Mouse (Mus musculus): ENCODE results near the gene Pnkd. TPM values are rescaled to one million over a fixed set of nuclear protein-coding genes. Genes with fewer than 3 reads are reported as not detected.

Pnkd gene
- polyA plus RNA-seq, 1 experiment from 2014 or later: 104 TPM

GRCm38 (mm10) chr1:74362325-74363229 is 77.8 kb downstream of the Pnkd start:
- WGBS: 63% methylated on average over 17 of the region's 17 CpGs
- no peak overlapping the region for H3K4me3 ChIP-seq (ENCODE audit: low read depth, low read length)
- DNase-seq (ENCODE audit: low spot score): no peak
- no peak overlapping the region for H3K9ac ChIP-seq (ENCODE audit: low read length)
- H3K27ac ChIP-seq (ENCODE audit: low read depth, low read length): no peak overlapping the region
- H3K27me3 ChIP-seq (ENCODE audit: control insufficient read depth, insufficient read depth, low read length): no peaks in the 10 kb centered on the region
- no peaks in the 10 kb centered on the region for H3K36me3 ChIP-seq (ENCODE audit: control insufficient read depth, insufficient read depth, low read length)
- no peak overlapping the region for H3K4me2 ChIP-seq (ENCODE audit: low read depth)
- no peak for ATAC-seq (ENCODE audit: insufficient read depth, low FRiP score, low TSS enrichment)
- no peaks in the 10 kb centered on the region for H3K9me3 ChIP-seq (ENCODE audit: control insufficient read depth, low read length)
- H3K4me1 ChIP-seq (ENCODE audit: control insufficient read depth, insufficient read depth, low read length): no peaks in the 10 kb centered on the region

- no peak overlapping the region for H3K27ac ChIP-seq (ENCODE audit: low read depth, low read length)
- H3K4me3 ChIP-seq (ENCODE audit: low read depth, low read length): no peak overlapping the region
- H3K4me1 ChIP-seq (ENCODE audit: control insufficient read depth, insufficient read depth, low read length): no peaks in the 10 kb centered on the region; the same call in 1 of the 2 replicates
- H3K4me2 ChIP-seq (ENCODE audit: low read depth): no peak overlapping the region
- 72% methylated on average over 5 of the region's 5 CpGs for WGBS
- no peak overlapping the region for H3K9ac ChIP-seq (ENCODE audit: low read length)
- H3K27me3 ChIP-seq (ENCODE audit: control insufficient read depth, insufficient read depth, low read length): no peaks in the 10 kb centered on the region
- ATAC-seq (ENCODE audit: insufficient read depth, low FRiP score, low TSS enrichment) (no peak), DNase-seq (ENCODE audit: low spot score) (no peak)
- H3K36me3 ChIP-seq (ENCODE audit: control insufficient read depth, insufficient read depth, low read length): no peaks in the 10 kb centered on the region
- no peaks in the 10 kb centered on the region for H3K9me3 ChIP-seq (ENCODE audit: control insufficient read depth, low read length)
Measured at GRCm38 (mm10) chr1:74363437-74363836, 78.7 kb downstream of the Pnkd start.

GRCm38 (mm10) chr1:74364270-74364669 is 79.5 kb downstream of the Pnkd start:
- DNase-seq (ENCODE audit: low spot score): no peak
- 77% methylated on average over 8 of the region's 8 CpGs for WGBS
- H3K27me3 ChIP-seq (ENCODE audit: control insufficient read depth, insufficient read depth, low read length): no peaks in the 10 kb centered on the region

GRCm38 (mm10) chr1:74367886-74368645 is 83.3 kb downstream of the Pnkd start:
- ATAC-seq (ENCODE audit: insufficient read depth, low FRiP score, low TSS enrichment) (0 out of 2 replicates have a peak, but pooled peaks have one; percentile 31), DNase-seq (ENCODE audit: low spot score) (peak; percentile 61)
- Histone ChIP-seq H3K4me3 (ENCODE audit: low read depth, low read length) (peak overlapping the region; percentile 20; the same call in 1 of the 2 replicates), H3K9ac (ENCODE audit: low read length) (peak overlapping the region; percentile 28; the same call in 1 of the 2 replicates), H3K4me1 (ENCODE audit: control insufficient read depth, insufficient read depth, low read length) (no peaks in the 10 kb centered on the region; the same call in 1 of the 2 replicates), H3K27me3 (ENCODE audit: control insufficient read depth, insufficient read depth, low read length) (no peaks in the 10 kb centered on the region), H3K27ac (ENCODE audit: low read depth, low read length) (no peak overlapping the region), H3K4me2 (ENCODE audit: low read depth) (peak overlapping the region; percentile 46), H3K9me3 (ENCODE audit: control insufficient read depth, low read length) (no peaks in the 10 kb centered on the region), H3K36me3 (ENCODE audit: control insufficient read depth, insufficient read depth, low read length) (no peaks in the 10 kb centered on the region)
- 20% methylated on average over 34 of the region's 34 CpGs for WGBS

More at GRCm38 (mm10) chr1:74364270-74364669, 79.5 kb downstream of the Pnkd start:
- Histone ChIP-seq H3K36me3 (ENCODE audit: control insufficient read depth, insufficient read depth, low read length) (no peaks in the 10 kb centered on the region), H3K4me1 (ENCODE audit: control insufficient read depth, insufficient read depth, low read length) (no peaks in the 10 kb centered on the region; the same call in 1 of the 2 replicates), H3K4me3 (ENCODE audit: low read depth, low read length) (no peak overlapping the region), H3K9me3 (ENCODE audit: control insufficient read depth, low read length) (no peaks in the 10 kb centered on the region), H3K27ac (ENCODE audit: low read depth, low read length) (no peak overlapping the region), H3K4me2 (ENCODE audit: low read depth) (no peak overlapping the region), H3K9ac (ENCODE audit: low read length) (no peak overlapping the region)
- ATAC-seq (ENCODE audit: insufficient read depth, low FRiP score, low TSS enrichment): no peak

GRCm38 (mm10) chr1:74370040-74370439 is 85.3 kb downstream of the Pnkd start:
- H3K27me3 ChIP-seq (ENCODE audit: control insufficient read depth, insufficient read depth, low read length): no peaks in the 10 kb centered on the region
- ATAC-seq (ENCODE audit: insufficient read depth, low FRiP score, low TSS enrichment) (no peak), DNase-seq (ENCODE audit: low spot score) (no peak)
- no peak overlapping the region for H3K4me2 ChIP-seq (ENCODE audit: low read depth)
- no peaks in the 10 kb centered on the region for H3K36me3 ChIP-seq (ENCODE audit: control insufficient read depth, insufficient read depth, low read length)
- H3K9ac ChIP-seq (ENCODE audit: low read length): no peak overlapping the region
- 45% methylated on average over 4 of the region's 4 CpGs for WGBS
- H3K4me1 ChIP-seq (ENCODE audit: control insufficient read depth, insufficient read depth, low read length): no peaks in the 10 kb centered on the region; the same call in 1 of the 2 replicates
- H3K27ac ChIP-seq (ENCODE audit: low read depth, low read length): no peak overlapping the region
- H3K4me3 ChIP-seq (ENCODE audit: low read depth, low read length): no peak overlapping the region
- no peaks in the 10 kb centered on the region for H3K9me3 ChIP-seq (ENCODE audit: control insufficient read depth, low read length)

GRCm38 (mm10) chr1:74373372-74373771 is 88.6 kb downstream of the Pnkd start:
- WGBS: 87% methylated on average over 4 of the region's 4 CpGs
- H3K9me3 ChIP-seq (ENCODE audit: control insufficient read depth, low read length): no peaks in the 10 kb centered on the region
- no peak overlapping the region for H3K4me3 ChIP-seq (ENCODE audit: low read depth, low read length)
- H3K27me3 ChIP-seq (ENCODE audit: control insufficient read depth, insufficient read depth, low read length): no peaks in the 10 kb centered on the region
- H3K9ac ChIP-seq (ENCODE audit: low read length): no peak overlapping the region
- no peaks in the 10 kb centered on the region for H3K36me3 ChIP-seq (ENCODE audit: control insufficient read depth, insufficient read depth, low read length)
- no peak for DNase-seq (ENCODE audit: low spot score)
- no peaks in the 10 kb centered on the region for H3K4me1 ChIP-seq (ENCODE audit: control insufficient read depth, insufficient read depth, low read length)
- H3K27ac ChIP-seq (ENCODE audit: low read depth, low read length): no peak overlapping the region
- ATAC-seq (ENCODE audit: insufficient read depth, low FRiP score, low TSS enrichment): no peak
- no peak overlapping the region for H3K4me2 ChIP-seq (ENCODE audit: low read depth)

- Histone ChIP-seq H3K4me1 (ENCODE audit: control insufficient read depth, insufficient read depth, low read length) (no peaks in the 10 kb centered on the region), H3K27me3 (ENCODE audit: control insufficient read depth, insufficient read depth, low read length) (no peaks in the 10 kb centered on the region), H3K4me3 (ENCODE audit: low read depth, low read length) (no peak within 1 kb of the TSS), H3K4me2 (ENCODE audit: low read depth) (no peak within 1 kb of the TSS), H3K27ac (ENCODE audit: low read depth, low read length) (no peak within 1 kb of the TSS), H3K36me3 (ENCODE audit: control insufficient read depth, insufficient read depth, low read length) (no peaks in the 10 kb centered on the region), H3K9me3 (ENCODE audit: control insufficient read depth, low read length) (no peaks in the 10 kb centered on the region), H3K9ac (ENCODE audit: low read length) (no peak within 1 kb of the TSS)
- WGBS: 76% methylated on average over 8 of the region's 8 CpGs
- no peak for DNase-seq (ENCODE audit: low spot score)
- ATAC-seq (ENCODE audit: insufficient read depth, low FRiP score, low TSS enrichment): no peak
Measured at GRCm38 (mm10) chr1:74374980-74375379, 90.2 kb downstream of the Pnkd start, which contains the start of gene Slc11a1. Gene Slc11a1, plus strand, starts transcription at chr1:74375195.

GRCm38 (mm10) chr1:74375561-74375960 is 90.8 kb downstream of the Pnkd start:
- Histone ChIP-seq H3K9me3 (ENCODE audit: control insufficient read depth, low read length) (no peaks in the 10 kb centered on the region), H3K9ac (ENCODE audit: low read length) (no peak overlapping the region), H3K27me3 (ENCODE audit: control insufficient read depth, insufficient read depth, low read length) (no peaks in the 10 kb centered on the region), H3K4me2 (ENCODE audit: low read depth) (no peak overlapping the region), H3K4me3 (ENCODE audit: low read depth, low read length) (no peak overlapping the region), H3K4me1 (ENCODE audit: control insufficient read depth, insufficient read depth, low read length) (no peaks in the 10 kb centered on the region), H3K27ac (ENCODE audit: low read depth, low read length) (no peak overlapping the region), H3K36me3 (ENCODE audit: control insufficient read depth, insufficient read depth, low read length) (no peaks in the 10 kb centered on the region)
- WGBS: 84% methylated on average over 10 of the region's 10 CpGs
- DNase-seq (ENCODE audit: low spot score): no peak
- no peak for ATAC-seq (ENCODE audit: insufficient read depth, low FRiP score, low TSS enrichment)

Measured in neural tube, embryonic 11.5 days (tissue).